Mouse (Mus musculus): Measurements from ENCODE around the gene Cd47. TPM values are rescaled to one million over a fixed set of nuclear protein-coding genes. Genes with fewer than 3 reads are reported as not detected.

The Cd47 gene
- polyA plus RNA-seq, 1 experiment from 2014 or later: 110 TPM

DNA sequence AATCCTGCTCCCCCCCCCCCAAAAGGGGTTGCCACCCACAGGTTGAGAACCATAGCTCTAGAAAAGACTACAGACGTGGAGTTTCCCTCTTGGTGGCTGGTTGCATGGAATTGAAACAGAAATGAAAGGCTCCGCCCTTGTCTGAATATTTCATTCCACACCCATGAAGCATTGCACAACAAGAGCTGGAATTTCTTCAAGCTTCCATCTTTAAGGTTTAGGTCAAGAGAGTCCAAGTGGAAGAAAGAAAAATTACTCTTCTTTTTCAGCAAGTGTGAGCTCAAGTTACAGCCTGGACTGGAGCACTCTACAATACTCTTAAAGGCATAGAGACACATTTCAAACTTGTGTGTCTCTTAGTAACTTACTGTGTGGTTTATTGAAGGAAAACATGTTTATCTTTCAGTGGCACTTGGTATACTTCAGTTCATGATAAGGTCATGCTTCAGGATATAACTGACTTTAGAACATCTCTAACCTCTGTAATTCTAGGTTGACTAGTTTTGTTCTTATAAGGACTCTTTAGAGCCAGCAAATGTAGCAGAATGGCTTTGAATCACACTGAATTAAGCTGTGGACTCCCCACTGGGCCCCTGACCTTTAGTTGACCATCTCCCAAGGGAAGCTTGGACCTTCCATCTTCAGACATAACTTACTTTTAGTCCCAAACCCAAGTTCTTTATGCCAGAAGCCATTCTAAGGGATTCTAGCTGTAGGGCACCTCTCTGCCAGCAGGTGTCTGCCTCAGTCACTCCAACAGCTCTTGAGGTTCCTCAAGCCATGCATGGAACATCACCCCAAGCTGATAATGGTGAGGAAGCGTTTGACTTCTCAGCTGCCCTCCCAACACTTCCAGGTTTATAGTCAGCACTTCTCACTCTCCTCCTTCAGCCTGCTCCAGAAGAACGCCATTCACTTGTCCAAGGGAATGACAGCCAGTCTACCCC, 58.8 kb downstream of the Cd47 start:
- Histone ChIP-seq H3K36me3 (peaks cover 7% of the 10 kb centered on the region; the same call in 1 of the 2 replicates), H3K4me3 (no peak overlapping the region), H3K27me3 (no peaks in the 10 kb centered on the region), H3K9ac (no peak overlapping the region), H3K27ac (no peak overlapping the region), H3K9me3 (no peaks in the 10 kb centered on the region), H3K4me2 (peak overlapping the region; percentile 72), H3K4me1 (replicated peaks) (peaks cover 22% of the 10 kb centered on the region)
- ATAC-seq (ENCODE audit: low FRiP score): no peak
- WGBS: 85% methylated on average over 4 of the region's 4 CpGs

GRCm38 (mm10) chr16:49861986-49862385, 61.7 kb downstream of the Cd47 start:
- Histone ChIP-seq H3K27me3 (no peaks in the 10 kb centered on the region), H3K4me2 (no peak overlapping the region), H3K27ac (no peak overlapping the region), H3K4me1 (replicated peaks) (peaks cover 15% of the 10 kb centered on the region), H3K36me3 (peaks cover 14% of the 10 kb centered on the region; the same call in 1 of the 2 replicates), H3K9ac (no peak overlapping the region), H3K4me3 (no peak overlapping the region), H3K9me3 (peaks cover 6% of the 10 kb centered on the region; the same call in 1 of the 2 replicates)
- WGBS: 93% methylated on average over 1 of the region's 1 CpGs
- no peak for ATAC-seq (ENCODE audit: low FRiP score)

DNA sequence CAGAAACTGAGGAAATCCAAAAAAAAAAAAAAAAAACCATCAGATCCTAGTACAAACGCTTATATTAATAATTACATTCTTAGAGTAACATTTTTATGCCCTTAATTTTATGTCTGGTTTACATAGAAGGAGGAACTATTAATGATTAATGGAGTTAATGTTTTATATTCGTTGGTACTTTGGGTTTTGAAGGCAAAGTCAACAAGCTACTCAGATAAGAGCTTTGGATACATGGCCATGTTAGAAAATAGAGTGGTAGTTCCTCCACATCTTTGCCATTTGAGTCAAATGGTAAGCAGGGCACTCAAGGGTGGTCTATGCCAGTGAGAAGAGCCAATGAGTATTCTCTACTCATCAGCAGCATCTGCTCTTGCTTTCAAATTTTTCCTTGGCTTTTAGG, 66.3 kb downstream of the Cd47 start:
- no peak overlapping the region for H3K9ac ChIP-seq
- peaks cover 26% of the 10 kb centered on the region for H3K36me3 ChIP-seq
- no peaks in the 10 kb centered on the region for H3K27me3 ChIP-seq
- no peak overlapping the region for H3K4me3 ChIP-seq
- 93% methylated on average over 2 of the region's 2 CpGs for WGBS
- no peak for ATAC-seq (ENCODE audit: low FRiP score)
- no peaks in the 10 kb centered on the region for H3K4me1 ChIP-seq (replicated peaks)
- H3K27ac ChIP-seq: no peak overlapping the region
- H3K9me3 ChIP-seq: peaks cover 6% of the 10 kb centered on the region; the same call in 1 of the 2 replicates
- H3K4me2 ChIP-seq: no peak overlapping the region

- 100% methylated on average over 1 of the region's 1 CpGs for WGBS
Observed at GRCm38 (mm10) chr16:49868278-49868677, 67.9 kb downstream of the Cd47 start.

DNA sequence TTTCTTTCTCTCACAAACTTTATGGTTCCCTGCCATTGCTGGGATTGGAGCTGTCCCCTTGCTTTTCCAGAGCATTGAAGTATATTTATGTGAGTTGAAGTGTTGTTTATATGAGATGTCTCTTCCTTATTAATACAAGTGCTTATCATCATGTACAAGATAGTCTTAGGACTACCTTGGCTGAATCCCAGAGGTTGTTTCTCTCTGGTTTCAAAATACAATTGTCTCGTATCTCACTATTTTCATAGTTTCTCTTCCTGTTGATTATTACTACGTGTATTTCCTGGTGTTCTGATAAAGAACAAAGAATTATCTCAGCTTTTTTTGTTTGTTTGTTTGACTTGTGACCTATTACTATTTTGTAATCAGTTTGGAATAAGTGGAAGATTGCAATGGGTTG, 73.6 kb downstream of the Cd47 start:
- 93% methylated on average over 2 of the region's 2 CpGs for WGBS
- Histone ChIP-seq H3K9me3 (no peaks in the 10 kb centered on the region), H3K36me3 (peaks cover 5% of the 10 kb centered on the region), H3K27ac (no peak overlapping the region), H3K4me1 (replicated peaks) (no peaks in the 10 kb centered on the region), H3K9ac (no peak overlapping the region), H3K27me3 (no peaks in the 10 kb centered on the region), H3K4me3 (no peak overlapping the region), H3K4me2 (no peak overlapping the region)
- no peak for ATAC-seq (ENCODE audit: low FRiP score)

More at GRCm38 (mm10) chr16:49868278-49868677, 67.9 kb downstream of the Cd47 start:
- Histone ChIP-seq H3K27me3 (no peaks in the 10 kb centered on the region), H3K9me3 (peaks cover 6% of the 10 kb centered on the region; the same call in 1 of the 2 replicates), H3K4me3 (no peak overlapping the region), H3K27ac (no peak overlapping the region), H3K36me3 (peaks cover 26% of the 10 kb centered on the region), H3K9ac (no peak overlapping the region), H3K4me2 (no peak overlapping the region), H3K4me1 (replicated peaks) (no peaks in the 10 kb centered on the region)
- no peak for ATAC-seq (ENCODE audit: low FRiP score)

DNA sequence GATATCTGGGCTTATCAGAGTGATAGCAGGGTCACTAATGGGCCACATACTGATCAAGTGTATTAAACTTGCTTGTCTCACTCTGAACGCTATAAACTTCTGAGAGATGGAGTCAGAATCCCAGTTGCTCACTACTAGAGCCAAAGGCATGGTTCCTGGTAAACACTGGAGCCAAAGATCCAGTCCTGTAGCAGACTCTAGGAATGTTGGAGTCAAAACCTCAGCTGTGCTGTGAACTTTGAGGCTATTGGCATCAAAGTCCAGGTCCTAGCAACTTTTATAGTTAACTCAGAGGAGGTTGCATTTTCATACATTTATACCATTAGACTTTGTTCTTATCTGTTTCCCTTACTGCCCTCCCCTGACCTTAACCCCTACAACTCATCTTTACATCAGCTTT, 74.2 kb downstream of the Cd47 start:
- no peaks in the 10 kb centered on the region for H3K9me3 ChIP-seq
- H3K27ac ChIP-seq: no peak overlapping the region
- H3K4me2 ChIP-seq: no peak overlapping the region
- ATAC-seq (ENCODE audit: low FRiP score): no peak
- H3K36me3 ChIP-seq: peaks cover 4% of the 10 kb centered on the region
- H3K9ac ChIP-seq: no peak overlapping the region
- H3K4me3 ChIP-seq: no peak overlapping the region
- 88% methylated on average over 1 of the region's 1 CpGs for WGBS
- peaks cover 3% of the 10 kb centered on the region; the same call in 1 of the 2 replicates for H3K4me1 ChIP-seq (replicated peaks)
- H3K27me3 ChIP-seq: no peaks in the 10 kb centered on the region

- H3K9me3 ChIP-seq: no peaks in the 10 kb centered on the region
- WGBS: 89% methylated on average over 9 of the region's 9 CpGs
- ATAC-seq (ENCODE audit: low FRiP score): no peak
Observed at GRCm38 (mm10) chr16:49876291-49877030, 76.1 kb downstream of the Cd47 start.

GRCm38 (mm10) chr16:49877243-49877642, 76.9 kb downstream of the Cd47 start:
- WGBS: 96% methylated on average over 9 of the region's 9 CpGs
- H3K9me3 ChIP-seq: no peaks in the 10 kb centered on the region

More at GRCm38 (mm10) chr16:49876291-49877030, 76.1 kb downstream of the Cd47 start:
- Histone ChIP-seq H3K27ac (no peak overlapping the region), H3K27me3 (no peaks in the 10 kb centered on the region), H3K36me3 (no peaks in the 10 kb centered on the region), H3K4me2 (no peak overlapping the region), H3K4me3 (no peak overlapping the region), H3K4me1 (replicated peaks) (peaks cover 11% of the 10 kb centered on the region; the same call in 1 of the 2 replicates), H3K9ac (no peak overlapping the region)

GRCm38 (mm10) chr16:49878051-49878450, 77.7 kb downstream of the Cd47 start:
- 92% methylated on average over 2 of the region's 2 CpGs for WGBS
- Histone ChIP-seq H3K4me2 (no peak overlapping the region), H3K9ac (no peak overlapping the region), H3K9me3 (no peaks in the 10 kb centered on the region), H3K36me3 (no peaks in the 10 kb centered on the region), H3K27ac (no peak overlapping the region), H3K4me3 (no peak overlapping the region), H3K4me1 (replicated peaks) (peaks cover 11% of the 10 kb centered on the region; the same call in 1 of the 2 replicates), H3K27me3 (no peaks in the 10 kb centered on the region)
- no peak for ATAC-seq (ENCODE audit: low FRiP score)

More at GRCm38 (mm10) chr16:49877243-49877642, 76.9 kb downstream of the Cd47 start:
- no peak for ATAC-seq (ENCODE audit: low FRiP score)
- H3K27ac ChIP-seq: no peak overlapping the region
- H3K36me3 ChIP-seq: no peaks in the 10 kb centered on the region
- no peak overlapping the region for H3K4me2 ChIP-seq
- H3K4me3 ChIP-seq: no peak overlapping the region
- no peak overlapping the region for H3K9ac ChIP-seq
- H3K4me1 ChIP-seq (replicated peaks): peaks cover 11% of the 10 kb centered on the region; the same call in 1 of the 2 replicates
- no peaks in the 10 kb centered on the region for H3K27me3 ChIP-seq

DNA sequence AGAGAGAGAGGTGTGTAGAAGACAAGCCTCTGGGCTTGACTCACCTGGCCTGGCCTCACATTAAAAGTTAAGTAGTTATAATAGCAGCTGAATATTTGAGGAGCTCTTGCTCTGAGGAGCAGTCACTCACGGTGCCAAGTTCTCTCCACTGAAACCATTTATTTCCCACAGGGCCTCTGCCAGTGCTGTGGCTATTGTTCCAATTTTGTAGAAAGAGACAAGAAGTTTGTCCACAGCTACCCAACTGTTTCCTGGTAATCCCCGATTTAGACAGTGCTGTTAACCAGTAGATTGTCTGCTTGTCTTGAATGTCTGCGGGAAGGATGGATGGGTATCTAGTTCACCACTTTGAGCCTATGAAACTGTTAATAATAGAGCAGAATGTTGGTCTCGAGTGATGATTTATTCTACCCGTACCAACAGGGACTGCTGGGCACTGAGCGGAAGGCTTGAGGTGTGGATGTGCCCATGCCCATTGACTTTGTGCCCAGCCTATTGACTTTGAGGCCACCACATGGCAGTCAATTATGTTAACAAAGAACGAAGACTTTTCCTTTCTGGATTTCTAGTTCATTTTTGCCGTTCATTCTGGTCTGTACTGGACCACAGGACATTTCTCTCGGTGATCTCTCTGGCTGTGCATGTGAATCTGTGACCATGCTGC, 86.2 kb downstream of the Cd47 start:
- Histone ChIP-seq H3K4me3 (no peak overlapping the region), H3K27me3 (no peaks in the 10 kb centered on the region), H3K9ac (no peak overlapping the region), H3K9me3 (no peaks in the 10 kb centered on the region), H3K4me1 (replicated peaks) (peaks cover 4% of the 10 kb centered on the region; the same call in 1 of the 2 replicates), H3K36me3 (peaks cover 10% of the 10 kb centered on the region), H3K27ac (no peak overlapping the region), H3K4me2 (no peak overlapping the region)
- ATAC-seq (ENCODE audit: low FRiP score): no peak
- 93% methylated on average over 9 of the region's 9 CpGs for WGBS

DNA sequence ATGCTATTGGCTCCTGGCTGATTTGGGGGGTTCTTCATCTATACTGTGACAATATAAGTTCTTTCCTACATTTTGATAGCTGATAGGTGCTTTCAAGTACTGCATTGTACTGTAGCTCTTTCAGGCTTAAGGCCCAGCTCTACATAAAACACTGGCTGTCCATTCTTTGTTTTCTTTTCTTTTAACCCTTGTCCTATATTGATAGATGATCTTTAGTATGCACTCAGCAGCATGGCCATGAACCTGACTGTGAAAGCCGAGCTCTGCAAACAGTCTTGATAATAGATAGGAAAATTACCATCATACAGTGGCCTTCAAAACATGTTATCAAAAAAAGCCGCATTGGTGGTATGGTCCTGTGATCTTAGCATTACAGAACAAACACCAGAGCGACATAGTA, 87.0 kb downstream of the Cd47 start:
- Histone ChIP-seq H3K27ac (no peak overlapping the region), H3K9me3 (no peaks in the 10 kb centered on the region), H3K4me3 (no peak overlapping the region), H3K4me2 (no peak overlapping the region), H3K36me3 (peaks cover 14% of the 10 kb centered on the region), H3K9ac (no peak overlapping the region), H3K27me3 (no peaks in the 10 kb centered on the region), H3K4me1 (replicated peaks) (peaks cover 4% of the 10 kb centered on the region; the same call in 1 of the 2 replicates)
- ATAC-seq (ENCODE audit: low FRiP score): no peak
- WGBS: 78% methylated on average over 3 of the region's 3 CpGs

All from hindbrain, embryonic 13.5 days (tissue).